Mouse (Mus musculus) duodenum, adult 2 months (tissue): ENCODE measurements around the gene Atg4a. TPM values are rescaled to one million over a fixed set of nuclear protein-coding genes. Genes with fewer than 3 reads are reported as not detected.

Experiments used
- polyA plus RNA-seq: library from polyadenylated mRNA; depleted of rRNA; stranded (reverse); fragments of >200 nt; gene quantifications from 2 replicates; pipeline ENCODE4 v1.2.3, GENCODE M21; 2012; ENCODE audit warnings: low replicate concordance; rRNA removed

Atg4a gene
- polyA plus RNA-seq: 0.52 and 0.89 TPM in 2 replicates

GRCm38 (mm10) chrX:140956272-140956940, at the start of gene Atg4a, which contains the start of gene Psmd10:
Gene Atg4a (plus strand): TSS chrX:140956907.
Gene Psmd10 (minus strand): TSS chrX:140956728.

GRCm38 (mm10) chrX:140907360-140907759, 49.3 kb upstream of the Atg4a start, which contains the start of gene Vsig1:
Gene Vsig1 (plus strand): TSS chrX:140907608.

Other genes starting within 250 kb of the Atg4a start
- not detected in 2 replicates for gene Tex13b, start 143.5 kb upstream of the Atg4a start, polyA plus RNA-seq
- 6.2 TPM in 1 of 2 replicates, not detected in the other for gene Vsig1, start 49.3 kb upstream of the Atg4a start, polyA plus RNA-seq
- 0.97 and 1.1 TPM in 2 replicates for gene Psmd10, start 179 bp upstream of the Atg4a start, polyA plus RNA-seq